Mouse (Mus musculus) mammary gland, adult 2 months (tissue): ENCODE data around the gene Olfr1145. TPM values are rescaled to one million over a fixed set of nuclear protein-coding genes. Genes with fewer than 3 reads are reported as not detected.

ENCODE experiments used
- polyA plus RNA-seq: library from polyadenylated mRNA; depleted of rRNA; stranded (reverse); fragments of >200 nt; gene quantifications from 2 replicates; pipeline ENCODE4 v1.2.3, GENCODE M21; 2012; ENCODE audit warnings: low replicate concordance; rRNA removed

Olfr1145 gene
- not detected in 2 replicates for polyA plus RNA-seq

DNA sequence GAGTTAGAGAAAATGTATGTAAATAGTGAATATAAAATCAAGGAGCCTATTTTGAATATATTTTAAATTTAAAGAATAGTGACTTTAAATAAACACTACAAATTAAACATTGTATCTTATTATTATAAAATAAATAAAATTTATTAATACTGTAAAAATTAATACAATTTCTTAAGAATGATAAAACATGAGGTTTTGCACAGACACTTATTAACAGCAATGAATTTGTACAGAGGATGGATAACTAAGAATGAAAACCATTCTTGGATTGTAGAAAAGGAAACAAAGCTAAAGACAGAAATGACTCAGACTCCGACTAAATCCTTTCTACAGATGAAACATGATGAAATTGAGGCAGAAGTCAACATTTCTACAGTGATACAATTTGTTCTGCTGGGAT lies at the start of gene Olfr1145:
TSS of gene Olfr1145 (plus strand) at position 301 of the 400 bp plus-strand sequence.

DNA sequence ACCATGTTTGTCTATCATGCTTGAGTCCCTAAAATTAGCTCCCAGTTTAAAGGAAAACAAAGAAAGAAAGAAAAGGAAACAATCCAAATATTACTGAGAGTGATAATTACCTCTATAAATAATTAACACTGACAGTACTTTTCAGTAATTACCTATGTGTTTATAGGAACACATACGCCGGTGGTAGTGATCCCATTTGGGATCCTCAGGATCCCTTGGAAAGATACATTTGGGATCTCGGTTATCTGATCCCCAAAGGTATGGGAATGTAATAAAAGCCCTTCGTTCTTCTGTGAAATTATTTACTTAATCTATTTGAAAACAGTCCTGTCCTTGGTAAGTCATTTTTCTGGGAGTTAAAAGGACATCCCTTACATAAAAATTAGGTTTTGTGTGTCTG lies 30.4 kb upstream of the Olfr1145 start, which contains the start of gene Olfr152:
TSS of gene Olfr152 (plus strand) at position 301 of the 400 bp plus-strand sequence.

DNA sequence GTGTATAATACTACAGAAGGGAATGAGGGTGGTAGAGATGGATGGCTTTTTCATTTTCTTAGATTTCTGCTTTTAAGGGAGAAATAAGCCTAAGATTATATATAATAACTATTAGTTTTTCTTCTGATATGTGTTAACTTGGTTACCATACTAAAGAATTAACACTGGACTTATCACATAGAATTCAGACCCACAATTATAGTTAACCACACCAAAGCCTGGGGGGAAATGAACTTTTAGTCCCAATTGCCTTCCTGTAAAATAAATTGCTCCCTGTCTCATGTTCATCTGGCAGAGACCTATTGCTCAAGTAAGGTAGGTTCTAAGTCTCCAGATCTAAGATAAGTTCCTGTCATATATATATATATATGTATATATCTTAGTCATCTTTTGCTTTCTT lies 9.3 kb upstream of the Olfr1145 start, which contains the start of gene Olfr1143:
TSS of gene Olfr1143 (plus strand) at position 301 of the 400 bp plus-strand sequence.

DNA sequence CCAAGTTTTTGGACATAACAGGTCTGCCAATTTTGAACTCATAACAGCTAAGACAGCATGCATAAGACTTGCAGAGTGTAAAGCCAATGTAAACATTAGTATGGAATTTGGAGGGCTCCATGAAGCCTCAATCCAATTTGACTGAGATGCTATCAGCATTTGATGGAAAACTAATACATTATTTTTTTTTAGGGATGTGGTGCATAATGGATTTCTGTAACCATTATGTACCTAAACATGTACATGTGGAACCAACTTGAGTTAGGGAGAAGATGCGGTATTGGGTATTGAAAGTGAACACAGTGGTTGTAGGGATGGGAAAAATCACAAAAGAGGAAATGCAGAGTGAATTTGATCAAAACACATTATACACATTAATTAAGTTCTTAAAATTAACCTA lies 20.6 kb downstream of the Olfr1145 start, which contains the start of gene Olfr1148:
TSS of gene Olfr1148 (plus strand) at position 301 of the 400 bp plus-strand sequence.

DNA sequence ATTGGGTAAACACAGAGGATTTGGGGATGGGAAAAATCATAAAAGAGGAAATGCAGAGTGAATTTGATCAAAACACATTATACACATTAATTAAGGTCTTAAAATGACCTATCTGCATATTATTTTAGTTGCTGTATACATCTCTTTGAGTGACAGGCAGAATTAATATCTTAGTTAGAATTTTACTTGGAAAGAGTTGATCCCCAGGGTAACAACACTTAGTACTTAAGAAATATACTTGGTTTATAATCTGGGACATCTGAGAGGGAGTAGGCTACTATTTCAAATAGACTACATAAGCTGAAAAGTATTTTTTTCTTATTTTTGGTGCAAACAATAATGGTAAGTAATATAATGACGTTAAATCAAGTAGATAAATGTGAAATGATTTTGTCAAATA lies 34.1 kb downstream of the Olfr1145 start, which contains the start of gene Olfr1150-ps1:
TSS of gene Olfr1150-ps1 (plus strand) at position 301 of the 400 bp plus-strand sequence.

DNA sequence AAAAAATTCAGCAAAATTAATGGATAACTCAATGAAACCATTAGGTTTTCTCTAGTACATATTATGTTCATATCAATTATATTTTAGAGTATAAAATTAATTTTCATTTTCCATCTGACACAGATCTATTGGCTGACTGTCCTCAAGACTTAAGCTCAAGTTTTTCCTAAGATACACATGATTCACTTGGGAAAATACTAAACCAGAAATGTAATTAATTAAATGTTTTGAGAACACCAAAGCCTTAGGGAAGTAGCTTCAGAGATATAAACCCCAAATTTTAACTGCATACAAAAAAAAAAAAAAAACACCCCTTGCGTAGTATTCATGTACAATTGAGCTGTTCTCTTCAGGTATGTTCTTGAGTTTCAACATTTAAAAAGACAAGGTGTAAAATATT lies 45.9 kb downstream of the Olfr1145 start, which contains the start of gene Olfr1151:
TSS of gene Olfr1151 (plus strand) at position 301 of the 400 bp plus-strand sequence.

Other genes starting within 250 kb of the Olfr1145 start
- gene Olfr1129, start 235.9 kb upstream of the Olfr1145 start, polyA plus RNA-seq = not detected in 2 replicates
- not detected in 2 replicates for gene Olfr1130, start 203.6 kb upstream of the Olfr1145 start, polyA plus RNA-seq
- gene Olfr1131, start 182.7 kb upstream of the Olfr1145 start, polyA plus RNA-seq = not detected in 2 replicates
- gene Olfr1132, start 172.3 kb upstream of the Olfr1145 start, polyA plus RNA-seq = not detected in 2 replicates
- gene Olfr1133, start 162.4 kb upstream of the Olfr1145 start, polyA plus RNA-seq = not detected in 2 replicates
- not detected in 2 replicates for gene Olfr1134, start 151.4 kb upstream of the Olfr1145 start, polyA plus RNA-seq
- not detected in 2 replicates for gene Olfr1135, start 136.2 kb upstream of the Olfr1145 start, polyA plus RNA-seq
- not detected in 2 replicates for gene Olfr1136, start 115.9 kb upstream of the Olfr1145 start, polyA plus RNA-seq
- not detected in 2 replicates for gene Olfr1137, start 96.6 kb upstream of the Olfr1145 start, polyA plus RNA-seq
- not detected in 2 replicates for gene Olfr1138, start 69.8 kb upstream of the Olfr1145 start, polyA plus RNA-seq
- gene Olfr1140, start 66.1 kb upstream of the Olfr1145 start, polyA plus RNA-seq = not detected in 2 replicates
- not detected in 2 replicates for gene Olfr1141, start 55.8 kb upstream of the Olfr1145 start, polyA plus RNA-seq
- gene Olfr152, start 30.3 kb upstream of the Olfr1145 start, polyA plus RNA-seq = not detected in 2 replicates
- not detected in 2 replicates for gene Olfr1143, start 9.2 kb upstream of the Olfr1145 start, polyA plus RNA-seq
- gene Olfr1148, start 20.7 kb downstream of the Olfr1145 start, polyA plus RNA-seq = not detected in 2 replicates
- gene Olfr1150-ps1, start 34.2 kb downstream of the Olfr1145 start, polyA plus RNA-seq = not detected in 2 replicates
- gene Olfr1151, start 46.0 kb downstream of the Olfr1145 start, polyA plus RNA-seq = not detected in 2 replicates
- not detected in 2 replicates for gene Olfr1152, start 56.7 kb downstream of the Olfr1145 start, polyA plus RNA-seq
- not detected in 2 replicates for gene Olfr1153, start 85.1 kb downstream of the Olfr1145 start, polyA plus RNA-seq
- gene Olfr1154, start 95.3 kb downstream of the Olfr1145 start, polyA plus RNA-seq = not detected in 2 replicates
- not detected in 2 replicates for gene Olfr1155, start 135.3 kb downstream of the Olfr1145 start, polyA plus RNA-seq
- gene Olfr1156, start 143.3 kb downstream of the Olfr1145 start, polyA plus RNA-seq = not detected in 2 replicates
- not detected in 2 replicates for gene Olfr1157, start 158.5 kb downstream of the Olfr1145 start, polyA plus RNA-seq
- gene Olfr74, start 164.8 kb downstream of the Olfr1145 start, polyA plus RNA-seq = not detected in 2 replicates
- gene Olfr1158, start 180.3 kb downstream of the Olfr1145 start, polyA plus RNA-seq = not detected in 2 replicates
- gene Olfr1160, start 198.4 kb downstream of the Olfr1145 start, polyA plus RNA-seq = not detected in 2 replicates
- gene Olfr1161, start 213.0 kb downstream of the Olfr1145 start, polyA plus RNA-seq = not detected in 2 replicates
- not detected in 2 replicates for gene Olfr73, start 227.9 kb downstream of the Olfr1145 start, polyA plus RNA-seq
- not detected in 2 replicates for gene Olfr1162, start 241.3 kb downstream of the Olfr1145 start, polyA plus RNA-seq